Mouse (Mus musculus) E14TG2a.4 (cell line): ENCODE measurements around the gene Zfp184.
A peak's percentile ranks its signal among the peaks of the same experiment; 100 is the strongest.

ENCODE experiments used
- H3K27me3 ChIP-seq: 2 replicates; pipeline ENCODE4 v1.6.1; 2014; ENCODE audit warnings: low read length, control low read depth; ENCODE audit not compliant: insufficient read depth
- H3K36me3 ChIP-seq: 2 replicates; pipeline ENCODE4 v1.6.1; 2014; ENCODE audit warnings: low read length, control low read depth; ENCODE audit not compliant: insufficient read depth
- H3K4me1 ChIP-seq: replicated peaks from 2 replicates; pipeline ENCODE4 v1.6.1; 2014; ENCODE audit warnings: low read depth, low read length, control low read depth
- H3K4me3 ChIP-seq: replicated peaks from 2 replicates; pipeline ENCODE4 v1.5.1; 2014; ENCODE audit warnings: mild to moderate bottlenecking, low read length
- H3K9me3 ChIP-seq: 2 replicates; pipeline ENCODE4 v1.6.1; 2014; ENCODE audit warnings: low read length, control low read depth
- CTCF ChIP-seq: conservative IDR thresholded peaks from 2 replicates; pipeline ENCODE4 v1.5.1; 2014; ENCODE audit warnings: low read length
- NANOG ChIP-seq: IDR thresholded peaks from 2 replicates; pipeline ENCODE4 v1.6.1; 2014; ENCODE audit warnings: borderline replicate concordance, low read length, mixed read lengths
- POU5F1 ChIP-seq: IDR thresholded peaks from 2 replicates; pipeline ENCODE4 v1.6.1; 2014; ENCODE audit warnings: low read length, borderline replicate concordance

Zfp184 gene

GRCm38 (mm10) chr13:21918570-21919419 lies 26.1 kb upstream of the Zfp184 start:
- Histone ChIP-seq H3K4me1 (peaks cover 36% of the 10 kb centered on the region), H3K27me3 (0 out of 2 replicates have a peak, but pooled peaks cover 3% of the 10 kb centered on the region), H3K36me3 (no peaks in the 10 kb centered on the region), H3K4me3 (peak overlapping the region; percentile 84), H3K9me3 (no peaks in the 10 kb centered on the region)
- TF ChIP-seq POU5F1 (no peak), CTCF (no peak), NANOG (no peak)

- TF ChIP-seq NANOG: no peak
- no peak for TF ChIP-seq CTCF
- no peak for TF ChIP-seq POU5F1
- Histone ChIP-seq H3K36me3 (no peaks in the 10 kb centered on the region), H3K27me3 (0 out of 2 replicates have a peak, but pooled peaks cover 3% of the 10 kb centered on the region), H3K4me3 (peak overlapping the region; percentile 84), H3K4me1 (peaks cover 38% of the 10 kb centered on the region), H3K9me3 (no peaks in the 10 kb centered on the region)
These were observed 25.0 kb upstream of the Zfp184 start for GRCm38 (mm10) chr13:21919836-21920431.

GRCm38 (mm10) chr13:21920681-21921233 lies 24.1 kb upstream of the Zfp184 start:
- Histone ChIP-seq H3K4me1 (peaks cover 35% of the 10 kb centered on the region), H3K4me3 (peak overlapping the region; percentile 84), H3K27me3 (0 out of 2 replicates have a peak, but pooled peaks cover 3% of the 10 kb centered on the region), H3K9me3 (no peaks in the 10 kb centered on the region), H3K36me3 (no peaks in the 10 kb centered on the region)
- TF ChIP-seq POU5F1 (no peak), NANOG (no peak), CTCF (no peak)

GRCm38 (mm10) chr13:21923417-21923816 lies 21.5 kb upstream of the Zfp184 start:
- no peak for TF ChIP-seq CTCF
- TF ChIP-seq POU5F1: no peak
- TF ChIP-seq NANOG: no peak
- no peaks in the 10 kb centered on the region for H3K36me3 ChIP-seq
- H3K27me3 ChIP-seq: no peaks in the 10 kb centered on the region

GRCm38 (mm10) chr13:21924734-21925335 lies 20.1 kb upstream of the Zfp184 start:
- Histone ChIP-seq H3K4me3 (peak overlapping the region; percentile 83), H3K9me3 (no peaks in the 10 kb centered on the region), H3K4me1 (peaks cover 38% of the 10 kb centered on the region), H3K27me3 (no peaks in the 10 kb centered on the region), H3K36me3 (no peaks in the 10 kb centered on the region)
- TF ChIP-seq CTCF (no peak), POU5F1 (no peak), NANOG (no peak)

More at GRCm38 (mm10) chr13:21923417-21923816, 21.5 kb upstream of the Zfp184 start:
- H3K4me3 ChIP-seq: no peak overlapping the region
- no peaks in the 10 kb centered on the region for H3K9me3 ChIP-seq
- H3K4me1 ChIP-seq: peaks cover 27% of the 10 kb centered on the region

- H3K9me3 ChIP-seq: no peaks in the 10 kb centered on the region
- TF ChIP-seq CTCF (no peak), POU5F1 (no peak), NANOG (no peak)
- no peaks in the 10 kb centered on the region for H3K36me3 ChIP-seq
- H3K4me1 ChIP-seq: peaks cover 62% of the 10 kb centered on the region
- no peaks in the 10 kb centered on the region for H3K27me3 ChIP-seq
- no peak overlapping the region; the same call in 1 of the 2 replicates for H3K4me3 ChIP-seq
These were observed 13.9 kb upstream of the Zfp184 start for GRCm38 (mm10) chr13:21930981-21931380.

- Histone ChIP-seq H3K4me1 (peaks cover 65% of the 10 kb centered on the region), H3K27me3 (no peaks in the 10 kb centered on the region), H3K4me3 (peak overlapping the region; percentile 48), H3K9me3 (no peaks in the 10 kb centered on the region), H3K36me3 (no peaks in the 10 kb centered on the region)
- no peak for TF ChIP-seq CTCF
- no peak for TF ChIP-seq POU5F1
- TF ChIP-seq NANOG: no peak
These were observed 13.2 kb upstream of the Zfp184 start for GRCm38 (mm10) chr13:21931740-21932139.

- H3K36me3 ChIP-seq: no peaks in the 10 kb centered on the region
- peak overlapping the region; percentile 75 for H3K4me3 ChIP-seq
- peaks cover 70% of the 10 kb centered on the region for H3K4me1 ChIP-seq
- H3K27me3 ChIP-seq: no peaks in the 10 kb centered on the region
- H3K9me3 ChIP-seq: no peaks in the 10 kb centered on the region
- TF ChIP-seq CTCF (no peak), NANOG (no peak), POU5F1 (no peak)
These were observed 11.0 kb upstream of the Zfp184 start for GRCm38 (mm10) chr13:21933626-21934548.
